Mouse (Mus musculus): ENCODE results near the gene Cpox.

Gene Cpox

DNA sequence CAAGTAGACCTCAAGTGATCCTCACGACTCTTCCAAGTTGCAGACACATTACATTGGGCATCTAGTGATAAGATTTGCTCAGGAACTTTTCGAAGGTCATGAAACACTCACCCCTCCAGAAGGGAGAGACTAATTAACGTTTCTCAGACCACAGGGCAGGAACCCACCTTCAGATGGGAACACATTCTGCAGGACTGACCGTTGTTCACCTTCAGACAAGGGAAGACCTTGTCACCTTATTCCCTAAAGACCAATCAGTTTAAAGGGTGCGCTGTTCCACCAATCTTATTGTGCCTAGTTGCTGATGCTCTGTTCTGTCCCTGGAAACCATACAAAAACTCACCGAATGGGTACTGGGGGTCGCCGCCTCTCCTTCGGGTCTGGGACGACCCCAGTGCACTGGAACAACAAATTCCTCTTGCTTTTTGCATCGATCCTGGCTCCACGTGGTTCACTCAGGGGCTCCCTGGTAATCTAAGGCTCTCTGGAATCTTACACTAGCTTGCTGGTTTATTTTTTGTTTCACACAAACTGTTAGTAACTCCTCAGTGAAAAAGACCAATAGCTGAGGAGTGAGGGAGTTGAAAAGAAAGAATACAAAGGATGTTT is 30.8 kb downstream of the Cpox start:
- DNase-seq (ENCODE audit: low spot score in 2 of 2), result no peak

DNA sequence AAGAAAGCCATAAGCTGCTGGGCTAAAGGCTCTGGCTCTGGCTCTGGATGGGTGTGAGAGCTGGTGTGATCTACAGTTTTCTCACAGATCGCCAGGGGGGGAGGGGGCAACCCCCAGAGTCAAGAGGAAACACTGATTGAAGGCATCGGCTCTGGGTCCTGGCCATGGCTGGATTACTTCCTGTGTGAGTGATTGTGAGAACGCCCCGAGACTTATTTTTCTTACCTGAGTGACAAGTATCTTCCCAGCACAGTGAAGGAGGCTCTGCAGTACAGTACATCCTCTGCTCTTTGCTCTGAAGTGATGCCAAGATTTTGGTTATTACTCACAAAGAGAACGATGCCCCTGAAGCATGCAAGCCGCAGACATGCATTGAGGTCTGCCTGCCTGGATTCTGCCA is 31.7 kb downstream of the Cpox start:
- DNase-seq (ENCODE audit: low spot score in 2 of 2), result no peak

DNA sequence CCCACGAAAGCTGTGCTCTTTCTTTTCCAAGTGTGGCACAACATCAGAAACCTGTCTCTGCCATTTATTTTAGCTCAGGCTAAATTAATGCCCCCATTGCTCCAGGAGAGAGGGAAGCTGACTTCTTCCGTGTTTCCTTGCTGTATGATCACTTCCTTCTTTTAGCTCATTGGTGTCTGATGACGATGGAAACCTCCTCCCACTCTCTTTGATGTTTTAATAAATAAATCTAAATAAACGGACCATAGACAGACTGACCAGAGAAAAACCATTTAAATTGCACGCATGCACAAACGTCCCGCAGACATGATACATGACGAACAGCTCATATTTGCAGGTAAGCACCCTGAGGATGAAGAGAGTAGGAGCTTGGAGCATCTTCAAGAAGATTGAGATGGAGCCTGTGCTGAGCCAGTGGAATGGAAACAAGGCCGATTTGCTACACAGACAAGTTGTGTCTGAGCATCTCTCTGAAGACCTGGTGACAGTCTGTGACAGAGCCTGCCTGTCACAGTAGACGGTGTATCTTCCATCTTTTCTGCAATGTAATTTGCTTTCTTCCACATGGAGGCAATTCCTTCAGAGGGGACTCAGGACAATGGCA is 32.3 kb downstream of the Cpox start:
- DNase-seq (ENCODE audit: low spot score in 2 of 2), result no peak

DNA sequence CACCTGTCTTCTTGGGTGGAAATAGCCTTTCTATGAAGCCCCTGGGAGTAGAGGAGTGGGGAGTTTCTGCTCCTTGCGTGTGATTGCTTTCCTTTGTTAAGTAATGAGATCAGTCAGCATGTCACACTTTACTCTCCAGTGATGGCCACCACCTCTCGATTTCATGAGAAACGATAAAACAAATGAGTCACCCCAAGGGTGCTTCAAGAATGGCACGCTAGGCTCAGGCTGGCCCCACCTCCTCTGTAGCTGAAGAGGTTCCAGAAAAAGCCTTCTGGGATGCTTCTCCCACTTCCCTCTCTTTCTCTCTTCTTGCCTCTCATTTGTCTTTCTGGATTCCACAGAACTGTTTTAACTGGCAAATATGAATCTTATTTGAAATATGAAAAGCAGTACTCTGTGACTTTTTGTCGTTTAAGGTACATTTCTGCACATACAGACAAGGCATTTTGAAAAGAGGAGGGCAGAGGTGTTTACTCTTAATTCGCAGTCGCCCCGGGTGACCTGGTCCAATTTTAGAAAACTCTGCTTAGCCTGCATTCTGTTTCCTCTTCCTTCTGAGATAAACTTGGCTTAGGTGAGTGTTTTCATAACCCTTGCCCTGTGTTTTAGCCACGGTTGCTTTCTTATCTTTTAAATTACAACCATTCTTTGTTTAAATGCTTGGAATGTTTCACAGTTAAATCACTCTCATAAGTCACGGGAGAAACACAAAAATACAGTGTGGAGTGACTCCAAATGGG is 33.5 kb downstream of the Cpox start:
- DNase-seq (ENCODE audit: low spot score in 2 of 2), result no peak

DNA sequence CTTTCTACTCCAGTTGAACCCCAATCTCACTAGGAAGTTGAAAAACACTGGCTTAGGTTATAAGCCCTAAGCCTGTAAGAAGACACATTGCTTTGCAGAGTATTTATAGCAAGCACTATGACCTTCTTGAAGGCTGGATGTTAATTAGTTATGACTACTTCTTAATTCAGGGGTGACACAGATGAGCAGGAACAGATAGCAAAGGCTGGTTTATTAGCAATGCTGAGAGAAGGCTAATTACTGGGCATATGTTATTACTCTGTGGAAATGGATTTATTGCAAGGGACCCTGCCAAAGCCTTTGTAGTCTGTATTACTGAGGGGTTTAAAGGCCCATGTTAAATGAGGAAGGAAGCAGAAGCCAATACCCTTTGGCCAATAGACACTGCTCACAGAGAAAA is 34.9 kb downstream of the Cpox start:
- no peak for DNase-seq (ENCODE audit: low spot score in 2 of 2)

DNA sequence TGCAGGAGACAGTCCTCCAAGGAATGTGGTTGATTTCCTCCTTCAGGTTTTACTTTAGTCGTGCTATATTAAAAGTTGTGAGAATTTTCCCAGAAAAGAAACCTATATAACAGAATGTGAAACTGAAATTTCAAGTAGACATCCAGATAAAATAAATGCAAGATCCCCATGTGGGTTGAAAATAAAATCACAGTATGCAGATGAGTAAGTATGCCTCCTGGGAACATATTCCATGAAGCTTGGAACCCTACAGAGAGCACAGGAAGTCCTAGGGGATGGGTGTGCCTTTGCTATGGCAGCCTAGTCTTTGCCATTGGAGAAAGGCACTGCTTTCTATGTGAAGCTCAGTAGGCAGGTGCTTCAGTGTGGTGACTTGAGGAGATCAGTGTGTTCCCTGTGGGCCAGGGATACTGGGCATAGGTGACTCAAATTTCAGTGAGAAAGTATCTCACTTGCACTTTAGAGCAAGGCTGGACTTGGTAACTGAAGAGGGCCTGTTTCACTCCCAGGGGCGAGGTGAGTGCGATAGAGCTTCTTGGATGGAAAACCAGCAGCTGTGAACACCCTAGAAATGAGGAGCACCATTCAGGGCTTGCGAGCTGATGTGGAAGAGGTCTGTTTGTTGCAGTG is 37.3 kb downstream of the Cpox start:
- DNase-seq (ENCODE audit: low spot score in 2 of 2), result no peak

DNA sequence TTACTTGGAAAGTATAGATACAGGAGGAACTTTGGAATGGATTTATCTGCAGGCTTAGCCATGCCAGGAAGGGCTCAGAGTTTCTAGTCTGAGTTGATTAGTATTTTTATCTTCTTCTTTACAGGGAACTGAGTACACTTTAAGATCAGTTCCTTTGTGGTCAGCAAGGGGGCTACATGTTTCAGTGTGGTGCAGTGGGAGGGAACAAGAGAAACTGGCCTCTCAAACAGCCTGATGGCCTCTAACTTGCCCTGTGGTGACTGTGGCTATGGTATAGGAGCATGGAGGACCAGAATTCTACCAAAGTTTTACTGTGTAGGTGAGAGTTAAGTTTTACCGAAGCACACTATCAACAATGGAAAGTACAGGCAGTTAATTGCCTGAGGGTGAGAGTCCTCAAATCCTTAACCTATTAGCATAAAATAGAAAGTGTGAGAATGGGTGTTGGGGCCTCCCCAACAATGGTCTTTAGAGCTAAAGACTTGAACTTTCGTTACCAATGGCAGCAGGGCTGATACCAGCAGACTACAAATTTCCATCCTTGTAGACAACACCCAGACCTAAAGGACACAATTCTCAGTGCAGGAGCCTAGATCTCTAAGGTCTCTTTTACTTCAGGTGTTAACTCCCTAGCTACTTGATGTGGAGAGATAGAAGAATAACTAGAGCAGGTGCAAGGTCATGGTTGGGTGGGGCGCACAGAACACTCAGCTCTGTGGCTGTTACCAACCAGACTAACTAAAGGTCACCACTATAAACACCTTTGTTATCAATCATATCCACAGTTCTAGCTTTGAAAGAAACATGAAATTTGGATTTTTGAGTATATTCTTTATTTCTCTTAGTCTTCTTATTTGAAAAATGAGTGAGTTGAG is 38.7 kb downstream of the Cpox start:
- DNase-seq (ENCODE audit: low spot score in 2 of 2), result no peak

DNA sequence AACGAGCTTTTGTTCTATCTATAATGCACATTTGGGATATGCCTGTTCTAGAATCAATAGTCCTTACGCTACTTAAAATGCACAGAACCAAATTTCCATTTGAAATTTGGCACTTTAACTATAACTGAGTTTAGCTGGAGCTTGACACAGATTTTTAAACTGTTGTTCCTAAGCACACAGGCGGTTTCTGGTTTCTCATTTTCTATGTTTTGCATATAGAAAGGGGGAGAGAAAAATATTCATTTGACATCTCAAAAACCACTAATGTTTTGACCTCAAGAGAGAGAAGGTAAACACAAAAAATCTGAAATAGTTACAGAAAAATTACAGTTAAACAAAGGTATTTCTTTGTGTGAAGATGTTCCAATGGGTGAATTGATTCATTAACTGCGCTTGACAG is 39.4 kb downstream of the Cpox start:
- no peak for DNase-seq (ENCODE audit: low spot score in 2 of 2)

DNA sequence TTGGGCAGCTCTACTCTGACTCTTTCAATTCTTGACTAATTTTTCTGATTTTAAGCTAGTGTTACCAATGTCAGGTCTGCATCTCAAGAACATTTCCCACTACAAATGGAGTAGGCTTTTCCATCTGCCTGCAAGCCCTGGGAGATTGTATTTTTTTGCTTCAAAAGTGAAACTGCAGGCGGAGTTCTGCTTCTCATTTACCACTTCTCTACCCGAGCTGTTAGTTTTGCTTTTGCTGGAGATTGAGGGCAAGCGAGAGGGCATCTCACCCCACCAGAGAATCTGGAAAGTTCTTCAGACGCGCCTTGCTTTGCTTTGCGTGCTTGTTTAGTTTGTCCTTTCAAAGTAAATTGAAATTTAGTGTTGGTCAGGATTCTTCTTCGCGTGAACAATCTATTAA is 42.1 kb downstream of the Cpox start:
- DNase-seq (ENCODE audit: low spot score in 2 of 2), result no peak

DNA sequence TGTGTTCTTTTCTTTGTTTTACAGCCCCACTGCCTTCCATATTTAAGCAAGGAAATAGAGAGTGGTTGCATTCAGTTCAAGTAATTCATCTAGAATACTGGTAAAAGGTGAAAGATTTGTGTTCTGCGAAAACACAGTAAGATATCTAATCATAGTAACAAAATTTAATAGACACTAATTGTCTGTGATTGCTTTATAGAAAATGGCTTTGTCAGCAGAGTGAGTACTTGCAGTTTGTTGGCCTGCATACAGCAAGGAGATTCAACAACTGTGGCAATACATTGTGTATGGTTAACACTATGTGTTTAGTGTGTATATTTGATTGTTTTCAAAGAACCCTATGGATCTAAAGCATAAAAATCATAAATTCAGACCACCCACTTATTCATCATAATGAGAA is 43.0 kb downstream of the Cpox start:
- no peak for DNase-seq (ENCODE audit: low spot score in 2 of 2)

DNA sequence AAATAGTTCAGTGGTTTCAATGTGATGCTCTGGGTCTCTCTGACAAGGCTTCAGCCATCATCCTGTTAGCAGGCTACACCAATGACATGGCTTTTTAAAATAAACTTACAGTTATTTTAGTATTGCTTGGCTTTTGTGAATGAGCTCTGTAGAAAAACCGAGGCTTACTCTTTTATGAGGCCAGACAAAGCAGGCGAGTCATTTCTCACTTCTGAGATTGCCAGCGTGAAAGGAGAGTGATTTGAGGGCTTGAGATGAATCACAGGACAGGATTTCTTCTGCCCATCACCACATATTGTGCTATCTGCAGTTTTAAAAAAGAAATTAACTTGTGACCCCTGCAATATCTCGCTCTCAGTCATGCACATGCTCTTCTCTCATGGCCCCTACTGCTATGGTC is 44.9 kb downstream of the Cpox start:
- DNase-seq (ENCODE audit: low spot score in 2 of 2), result no peak

DNA sequence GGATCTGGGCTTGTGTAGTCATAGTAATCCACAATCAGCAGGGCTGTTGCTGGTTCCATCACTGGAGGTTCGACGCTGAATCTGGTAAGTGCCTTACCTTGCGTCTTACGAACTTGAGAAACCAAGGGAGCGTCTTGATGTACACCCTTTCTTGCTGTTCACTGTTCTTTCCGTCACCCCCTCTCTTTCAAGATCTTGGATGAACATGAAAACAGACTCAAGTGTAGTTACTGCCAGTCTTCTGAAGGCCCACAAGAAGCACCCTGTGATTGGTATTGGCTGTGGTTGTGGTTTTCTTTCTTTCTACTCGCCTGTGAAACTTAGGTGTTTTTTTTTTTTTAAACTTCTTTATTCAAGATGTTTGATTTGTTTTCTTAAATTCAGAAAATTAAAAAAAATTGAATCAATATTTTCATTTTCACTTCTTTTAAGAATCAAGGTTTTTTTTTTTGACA is 48.6 kb downstream of the Cpox start, which contains the start of gene Gpr15:
Gpr15 (minus strand) TSS at position 405 of the 455 bp plus-strand sequence.
- no peak for DNase-seq (ENCODE audit: low spot score in 2 of 2)

DNA sequence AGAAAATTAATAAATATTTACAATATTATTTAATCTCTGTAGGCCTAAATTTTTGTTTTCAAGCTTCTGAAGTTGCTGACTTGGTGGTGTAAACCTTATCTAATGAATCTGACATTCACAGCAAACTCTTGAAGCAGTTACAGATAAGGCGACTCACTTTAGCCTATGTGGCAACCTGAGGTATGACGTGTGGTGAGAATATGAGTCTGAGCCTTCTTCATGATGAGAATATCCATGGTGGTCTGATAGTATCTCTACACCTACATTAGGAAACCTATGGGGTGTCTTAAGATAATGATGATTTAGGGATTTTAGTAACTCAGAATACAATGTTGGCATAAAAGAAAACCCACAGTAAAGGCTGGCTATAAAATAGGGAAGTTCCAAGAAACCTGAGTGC is 52.2 kb downstream of the Cpox start:
- no peak for DNase-seq (ENCODE audit: low spot score in 2 of 2)

DNA sequence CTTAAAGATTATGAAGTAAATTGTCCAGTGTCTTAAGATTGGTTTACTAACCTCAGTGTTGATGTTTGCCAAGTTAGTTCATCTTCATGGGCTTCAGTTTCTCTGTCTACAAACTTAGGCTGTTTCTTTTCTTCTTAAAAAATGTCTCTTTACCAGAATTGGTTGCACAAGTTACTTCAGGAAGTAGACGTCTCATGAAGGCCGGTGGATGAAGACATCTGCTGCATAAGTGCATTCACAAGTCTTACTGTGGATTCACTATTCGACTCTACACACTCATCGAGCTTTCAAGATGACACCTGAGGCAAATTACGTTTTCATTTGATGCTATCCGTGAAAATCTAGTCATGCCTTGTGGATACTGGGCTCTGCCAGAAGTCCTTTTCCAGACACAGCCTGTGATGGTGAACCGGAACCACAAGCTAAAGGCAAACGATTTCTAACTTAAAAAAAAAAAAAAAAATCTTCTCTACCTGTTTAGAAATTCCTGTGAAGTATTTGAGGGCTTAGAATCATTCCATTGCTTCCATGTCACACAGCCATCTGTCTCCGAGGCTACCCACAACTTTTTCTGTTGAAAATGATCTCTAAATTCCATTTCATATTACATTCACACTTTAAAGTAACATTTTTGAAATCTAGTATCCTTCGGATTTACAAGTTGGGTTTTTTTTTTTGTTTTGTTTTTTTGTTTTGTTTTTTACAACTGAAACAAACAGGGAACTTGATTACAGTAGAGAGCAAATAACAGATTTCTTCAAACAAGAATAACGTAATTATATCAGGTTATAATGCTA is 56.8 kb downstream of the Cpox start:
- DNase-seq (ENCODE audit: low spot score in 2 of 2), result no peak

DNA sequence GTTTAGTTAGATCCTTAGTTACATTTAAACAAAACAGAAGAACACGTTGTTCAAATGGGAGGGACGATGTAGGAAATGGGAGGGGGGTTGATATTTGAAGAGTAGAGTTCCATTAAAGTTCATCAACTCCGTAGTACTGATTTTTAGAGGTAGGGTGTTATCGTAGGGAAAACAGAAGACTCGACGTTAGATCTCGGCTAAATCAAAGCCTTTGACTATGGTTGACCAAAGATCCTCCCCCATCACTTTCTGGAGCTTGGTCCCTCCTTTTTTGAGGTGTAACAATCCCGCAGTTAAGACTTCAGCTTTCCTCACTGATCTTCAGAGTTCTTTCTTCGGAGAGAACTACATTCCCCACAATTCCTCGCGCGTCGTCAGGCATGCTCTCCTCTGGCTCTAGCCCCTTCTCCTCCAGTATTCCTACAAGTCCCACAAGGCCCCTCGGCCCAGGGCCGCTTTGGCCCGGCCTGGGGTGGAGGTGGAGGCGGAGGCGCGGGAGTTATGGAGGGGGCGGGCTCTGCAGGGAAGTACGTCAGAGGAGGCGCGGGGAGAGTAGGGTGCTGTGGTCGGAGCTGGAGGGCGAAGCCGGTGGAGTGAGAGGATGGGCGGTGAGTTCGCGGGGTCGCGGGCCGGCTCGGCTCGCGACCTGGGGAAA is 57.5 kb downstream of the Cpox start, which contains the start of gene Cldnd1:
Cldnd1 (plus strand) TSS at position 434 of the 655 bp plus-strand sequence.
- DNase-seq (ENCODE audit: low spot score in 2 of 2), result peak; percentile 94

DNA sequence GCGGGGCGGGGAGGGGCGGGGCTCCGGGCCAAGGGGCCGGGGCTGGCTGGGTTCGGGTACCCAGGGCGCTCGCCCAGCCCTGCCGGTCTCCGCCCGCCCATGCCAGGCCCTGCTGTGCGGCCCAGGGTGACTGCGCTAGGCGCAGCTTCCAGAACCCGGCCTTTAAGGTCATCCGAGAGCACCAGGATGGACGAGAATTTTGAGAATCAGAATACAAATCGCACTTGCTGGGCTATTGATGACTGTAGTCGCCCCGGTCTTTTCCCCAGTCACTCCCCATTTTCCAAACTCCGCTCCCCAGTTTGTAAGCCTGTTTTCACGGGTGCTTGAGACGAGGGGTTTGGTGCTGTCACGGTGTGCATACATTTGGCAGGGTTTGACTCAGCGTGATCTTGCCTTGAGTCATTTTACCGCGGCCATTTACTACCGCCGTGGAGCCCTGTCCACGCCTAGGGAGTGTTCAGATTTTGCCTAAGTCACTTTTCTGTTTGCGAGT is 58.1 kb downstream of the Cpox start:
- no peak for DNase-seq (ENCODE audit: low spot score in 2 of 2)

DNA sequence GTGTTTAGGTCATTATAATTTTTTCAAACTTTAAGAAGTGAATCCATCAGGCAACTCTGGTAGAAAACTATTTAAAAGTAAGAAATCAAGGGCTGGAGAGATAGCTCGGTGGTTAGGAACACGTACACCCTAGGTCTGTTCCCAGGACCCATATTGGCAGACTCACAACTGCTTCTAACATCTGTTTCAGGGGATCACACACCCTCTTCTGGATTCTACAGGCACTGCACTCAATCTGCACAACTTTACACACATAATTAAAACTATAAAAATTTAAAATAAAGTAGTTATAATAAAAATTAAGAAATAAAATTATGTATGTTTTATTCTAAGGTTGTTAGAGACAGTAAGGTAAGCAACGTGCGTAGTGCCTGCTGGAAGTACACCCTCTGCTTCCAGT is 68.1 kb downstream of the Cpox start:
- DNase-seq (ENCODE audit: low spot score in 2 of 2), result no peak

DNA sequence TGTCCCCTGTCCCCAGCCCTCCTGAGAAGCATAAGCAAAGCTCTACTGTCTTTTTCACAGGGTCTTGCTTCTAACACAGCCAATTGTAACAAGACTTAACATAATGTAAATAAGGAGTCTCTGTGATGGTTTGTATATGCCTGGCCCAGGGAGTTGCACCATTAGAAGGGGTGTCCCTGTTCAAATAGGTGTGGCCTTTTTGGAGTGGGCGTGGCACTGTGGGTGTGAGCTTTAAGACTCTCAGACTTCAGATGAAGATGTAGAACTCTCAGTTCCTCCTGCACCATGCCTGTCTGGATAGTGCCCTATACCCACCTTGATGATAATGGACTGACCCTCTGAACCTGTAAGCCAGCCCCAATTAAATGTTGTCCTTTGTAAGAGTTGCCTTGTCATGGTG is 68.7 kb downstream of the Cpox start:
- DNase-seq (ENCODE audit: low spot score in 2 of 2), result no peak

DNA sequence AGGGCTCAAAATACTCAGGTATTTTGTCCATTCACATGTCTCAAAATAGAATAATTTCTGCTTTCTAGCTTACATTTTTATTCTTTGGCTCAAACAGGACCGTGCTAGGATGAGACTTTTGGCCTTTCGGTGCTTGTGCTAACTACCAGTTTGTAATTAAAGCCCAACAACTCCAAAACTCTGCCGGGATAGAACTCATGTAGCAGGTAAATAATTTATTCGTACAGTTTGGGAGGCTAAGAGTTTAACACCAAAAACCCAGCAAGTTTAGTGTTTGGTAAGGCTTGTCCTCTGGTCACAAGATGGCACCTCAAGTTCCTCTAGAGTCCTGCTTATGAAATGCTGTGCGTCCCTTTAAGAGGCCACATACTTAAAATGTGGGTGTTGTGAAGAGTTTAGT is 70.7 kb downstream of the Cpox start:
- no peak for DNase-seq (ENCODE audit: low spot score in 2 of 2)

DNA sequence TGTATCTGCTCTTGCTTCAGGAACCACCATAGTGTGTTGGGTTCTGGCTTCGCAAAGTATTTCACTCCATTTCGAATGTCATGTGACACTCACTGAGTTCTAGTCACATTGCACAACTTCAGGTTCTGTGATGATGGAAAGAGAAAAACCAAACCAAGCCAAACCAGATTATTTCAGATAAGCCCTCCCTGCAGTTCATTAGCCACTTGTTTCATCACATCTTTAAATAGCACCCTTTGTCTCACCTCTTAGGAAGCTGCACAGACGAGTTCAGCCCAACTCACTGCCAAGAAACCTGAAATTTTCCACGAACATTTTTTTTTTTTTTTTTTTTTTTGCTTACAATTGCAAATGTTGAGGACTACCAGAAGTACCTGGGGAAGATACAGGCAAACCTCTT is 76.6 kb downstream of the Cpox start:
- DNase-seq (ENCODE audit: low spot score in 2 of 2), result no peak

All from frontal cortex, postnatal 10 days (tissue).